Mouse (Mus musculus) myocyte (in vitro differentiated cells): ENCODE measurements at regions not wholly inside any gene's neighbourhood (a gene's known extent, or its start where the extent isn't known, plus 50 kb on each side); places are given as distances from the start of the nearest gene placed in this dataset.

Experiments used
- CEBPB ChIP-seq: IDR thresholded peaks from 2 replicates; pipeline ENCODE4 v1.6.1; 2011; ENCODE audit warnings: mild to moderate bottlenecking, moderate library complexity; ENCODE audit not compliant: poor library complexity, insufficient read depth, severe bottlenecking
- E2F4 ChIP-seq: IDR thresholded peaks from one replicate; pipeline ENCODE4 v1.6.1; 2011; ENCODE audit warnings: mild to moderate bottlenecking, control low read depth, moderate library complexity; ENCODE audit not compliant: insufficient read depth
- MAX ChIP-seq: IDR thresholded peaks from one replicate; pipeline ENCODE4 v1.6.1; 2011; ENCODE audit warnings: low read depth, mild to moderate bottlenecking, control low read depth
- POLR2A ChIP-seq: IDR thresholded peaks from one replicate; pipeline ENCODE4 v1.6.1; 2011; ENCODE audit warnings: low read depth, mild to moderate bottlenecking, control low read depth, moderate library complexity; ENCODE audit not compliant: insufficient read length
- SRF ChIP-seq: IDR thresholded peaks from one replicate; pipeline ENCODE4 v1.6.1; 2011; ENCODE audit warnings: low read depth; ENCODE audit not compliant: control insufficient read depth, insufficient read length
- TCF12 ChIP-seq: IDR thresholded peaks from one replicate; pipeline ENCODE4 v1.6.1; 2011; ENCODE audit warnings: mild to moderate bottlenecking, control low read depth; ENCODE audit not compliant: poor library complexity, insufficient read depth, severe bottlenecking

GRCm38 (mm10) chrX:11713423-11713822 lies 385.8 kb downstream of the H2al1j start:
- TF ChIP-seq POLR2A (no peak), MAX (no peak), E2F4 (no peak), TCF12 (no peak), CEBPB (no peak), SRF (no peak)
